Mouse (Mus musculus) brain, adult 2 months (tissue): Measurements from ENCODE around the gene Gm48552.

Experiments used
- DNase-seq: peaks from one replicate; pipeline ENCODE4 v3.0.0; 2011; ENCODE audit warnings: low read depth, low spot score

Gm48552 gene

DNA sequence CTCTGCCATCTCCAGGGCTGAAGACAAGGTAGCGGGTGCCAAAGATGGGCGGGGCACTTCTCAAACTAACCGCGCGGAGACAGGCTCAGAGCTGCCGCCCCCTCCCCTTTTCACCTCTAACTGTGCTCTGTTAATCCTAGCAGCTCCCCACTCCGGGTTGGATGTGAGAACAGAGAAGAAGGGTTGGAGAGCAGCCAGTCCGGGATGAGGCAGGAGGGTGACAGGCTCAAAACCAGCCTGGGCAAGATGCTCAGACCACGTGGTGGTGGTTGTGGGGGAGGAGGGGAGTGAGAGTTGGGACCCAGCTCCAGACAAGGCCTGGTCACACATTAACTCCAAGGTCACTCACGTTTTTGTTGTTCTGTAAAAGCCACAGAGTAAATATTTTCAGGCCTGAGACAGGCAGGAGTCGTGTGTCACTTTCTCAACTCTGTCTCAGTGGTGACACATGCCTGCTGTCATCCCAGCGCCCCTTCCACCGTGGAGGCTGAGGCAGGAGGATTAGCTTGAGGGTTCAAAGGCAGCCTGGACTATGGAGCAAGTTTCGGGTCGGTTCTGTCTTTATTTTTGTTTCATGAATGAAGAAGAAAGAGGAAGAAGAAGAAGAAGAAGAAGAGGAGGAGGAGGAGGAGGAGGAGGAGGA, 42.8 kb downstream of the Gm48552 start:
- DNase-seq = peak; percentile 91

GRCm38 (mm10) chr10:81432169-81432867, 43.5 kb downstream of the Gm48552 start:
- DNase-seq = no peak

DNA sequence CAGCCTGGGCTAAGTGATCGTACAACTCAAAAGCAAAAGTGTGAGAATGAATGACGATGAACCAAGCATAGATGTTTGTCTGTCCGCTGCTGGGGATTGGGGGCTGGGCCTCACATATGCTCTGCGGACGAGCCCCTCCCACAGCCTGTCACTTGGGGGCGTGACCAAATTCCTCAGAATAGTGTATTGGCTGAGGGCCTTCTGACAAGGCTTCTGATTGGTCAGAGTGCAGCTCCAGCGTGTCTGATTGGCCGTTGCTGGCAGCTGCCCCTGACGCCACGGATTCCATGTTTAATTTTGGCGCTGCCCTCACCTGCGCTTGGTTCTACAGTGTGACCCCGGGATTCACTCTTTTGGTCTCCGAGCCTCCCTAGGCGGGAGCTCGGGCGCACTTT, 44.1 kb downstream of the Gm48552 start:
- peak; percentile 99 for DNase-seq

DNA sequence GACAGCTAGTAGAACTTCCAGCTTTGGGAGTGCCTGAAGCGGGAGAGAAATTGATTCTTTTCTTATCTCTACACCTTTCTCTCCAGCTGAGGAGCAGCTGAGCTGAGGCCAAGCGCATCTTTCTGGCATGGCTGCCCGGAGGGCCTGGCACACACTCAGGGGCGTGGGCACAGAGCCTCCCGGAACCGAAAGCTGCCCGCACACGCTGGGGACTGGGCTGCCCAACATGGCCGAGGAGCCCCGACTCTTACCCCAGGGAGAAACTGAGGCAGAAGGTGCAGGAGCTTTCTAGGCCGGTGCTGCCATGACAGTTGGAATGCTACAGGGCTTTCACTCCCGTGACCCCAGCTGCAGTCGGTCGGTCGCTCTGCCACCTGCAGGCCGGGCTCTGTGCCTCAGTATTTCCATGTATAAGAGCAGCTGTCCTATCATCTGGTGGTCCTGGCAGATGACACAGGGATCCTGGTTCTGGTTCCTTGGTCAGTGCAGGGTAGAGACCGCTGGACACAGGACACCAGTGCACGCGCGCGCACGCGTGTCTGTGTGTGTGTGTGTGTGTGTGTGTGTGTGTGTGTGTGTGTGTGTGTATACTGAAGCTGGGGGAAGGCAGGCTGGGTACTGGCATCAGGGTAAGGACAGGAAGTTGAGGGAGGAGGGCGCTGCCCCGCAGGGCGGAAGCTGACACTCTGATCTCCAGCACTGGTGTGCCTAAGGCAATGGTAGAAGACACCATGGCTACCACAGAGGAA, 44.9 kb downstream of the Gm48552 start:
- peak; percentile 43 for DNase-seq

DNA sequence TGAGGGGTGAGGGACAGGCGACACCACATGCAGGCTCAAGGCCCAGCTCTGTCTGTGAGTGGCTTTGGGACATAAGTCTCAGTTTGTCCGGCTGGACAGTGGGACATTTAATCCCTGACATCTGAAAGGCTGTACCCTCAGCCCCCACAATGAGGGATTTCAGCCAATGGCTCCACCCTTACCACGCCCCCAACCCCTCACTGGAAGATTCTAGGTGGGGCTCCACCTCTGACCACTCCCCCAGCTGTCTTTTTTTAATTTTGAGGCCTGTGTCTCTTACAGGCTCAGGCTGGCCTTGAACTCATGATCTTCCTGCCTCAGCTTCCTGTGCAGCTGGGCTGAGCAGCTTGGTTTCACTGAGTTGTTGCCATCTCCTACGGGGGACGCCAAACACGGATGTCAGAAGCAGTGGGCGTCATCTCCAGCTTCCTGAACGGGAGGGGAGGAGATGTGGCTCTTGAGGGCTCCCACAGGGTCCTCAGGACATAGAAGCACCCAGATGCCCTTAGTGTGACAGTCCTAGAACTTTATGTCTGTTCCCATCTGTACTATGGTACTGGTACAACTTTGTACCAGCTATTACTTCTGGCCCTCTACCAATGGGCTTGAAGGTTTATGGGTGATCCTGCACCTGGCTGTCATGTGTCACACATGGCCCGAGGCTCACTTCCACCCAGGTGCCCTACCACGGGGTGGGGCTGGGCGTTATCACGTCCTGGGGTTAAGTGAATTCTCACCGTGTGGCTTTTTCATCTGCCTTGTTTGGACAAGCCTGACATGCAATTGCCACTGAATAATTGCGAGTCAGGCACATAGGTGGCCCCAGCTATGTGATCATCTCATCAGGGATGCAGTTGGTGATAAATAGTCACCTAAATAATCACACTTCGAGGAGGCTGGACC, 45.8 kb downstream of the Gm48552 start:
- DNase-seq = no peak

GRCm38 (mm10) chr10:81435436-81435835, 46.6 kb downstream of the Gm48552 start:
- DNase-seq = peak; percentile 95
